ENCODE assay signal across 11 mouse cellular contexts in the genomic region with DNA sequence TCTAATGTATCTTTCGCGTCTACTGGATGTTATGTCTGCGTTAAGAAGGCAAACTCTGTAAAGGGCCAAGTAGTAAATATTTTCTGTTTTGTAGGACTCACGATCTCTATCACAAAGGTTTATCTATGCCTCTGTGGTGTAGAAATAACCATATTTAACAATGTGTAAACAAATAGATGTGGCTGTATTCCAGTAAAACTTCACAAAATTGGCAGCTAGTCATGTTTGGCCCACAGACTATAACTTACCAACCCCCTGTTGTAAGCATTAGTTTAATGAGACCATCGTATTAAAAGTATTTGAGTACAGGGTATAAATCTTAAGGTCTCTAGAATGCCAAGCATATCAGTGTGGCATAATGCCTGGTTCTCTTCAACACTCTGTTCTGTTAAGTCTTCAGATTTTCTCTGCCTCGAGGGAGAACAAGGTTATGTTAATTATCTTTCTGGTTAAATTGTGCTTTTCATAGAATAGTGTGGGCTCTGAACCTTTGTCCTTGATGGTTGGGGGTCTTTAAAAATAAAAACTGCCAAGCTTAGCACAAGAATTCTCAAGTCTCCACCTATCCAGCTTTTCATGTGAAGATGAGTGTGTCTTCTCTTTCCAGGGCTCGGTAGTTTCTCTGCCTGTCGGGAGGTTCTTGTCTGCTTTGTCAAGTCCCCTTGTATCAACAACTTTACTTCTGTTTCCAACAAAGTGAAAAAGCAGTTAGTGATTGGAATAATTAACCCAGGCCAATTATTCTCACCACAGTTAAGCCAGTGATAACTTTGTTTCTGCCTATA.
DNase-seq lines count a peak whose midpoint lies in the region; ATAC-seq and TF ChIP-seq lines count a peak whose summit lies in the region.
"Had no signal": no experiment of that assay in that cellular context is flagged by ENCODE, and none has a peak within 500 bp of the region (broad histone marks: within the 10 kb centered on the region; RNA-seq: fewer than 3 reads in every experiment).

No protein-coding gene starts in this region.

- H3K9ac ChIP-seq in lung, embryonic 15.5 days: no peak overlapping the region
- no peak overlapping the region for H3K9ac ChIP-seq in embryonic facial prominence, embryonic 14.5 days (ENCODE audit: low read depth, low read length)
- H3K9ac ChIP-seq in hindbrain, embryonic 13.5 days: no peak overlapping the region
- H3K9ac ChIP-seq in neural tube, embryonic 14.5 days (replicated peaks; ENCODE audit: low read depth, low read length): no peak overlapping the region
- no peak overlapping the region for H3K9ac ChIP-seq in kidney, embryonic 15.5 days
- H3K9ac ChIP-seq: liver, embryonic 15.5 days had no signal

- no peak for TF ChIP-seq CTCF in lung, adult 2 months (IDR thresholded peaks at IDR 0.05; ENCODE audit: insufficient read depth, low read length)

- no peak overlapping the region for H3K4me2 ChIP-seq in lung, embryonic 15.5 days
- no peak overlapping the region; the same call in 1 of the 2 replicates for H3K4me2 ChIP-seq in embryonic facial prominence, embryonic 14.5 days (ENCODE audit: low read depth, low read length)
- H3K4me2 ChIP-seq in hindbrain, embryonic 13.5 days: peak overlapping the region; percentile 17; the same call in 1 of the 2 replicates
- H3K4me2 ChIP-seq in neural tube, embryonic 14.5 days (ENCODE audit: low read depth, low read length): peak overlapping the region; percentile 17; the same call in 1 of the 2 replicates
- H3K4me2 ChIP-seq in kidney, embryonic 15.5 days: no peak overlapping the region
- H3K4me2 ChIP-seq: liver, embryonic 15.5 days had no signal

- DNase-seq in lung, adult 2 months: no peak
- no peak for DNase-seq in embryonic facial prominence, embryonic 14.5 days (ENCODE audit: low spot score)
- DNase-seq in thymus, postnatal 36 days: no peak
- no peak for DNase-seq in left cerebral cortex, adult 18-20 months (ENCODE audit: low spot score in 2 of 2)
- DNase-seq: adrenal gland, adult 8-10 months had no signal

- 53% methylated on average over 8 of the region's 8 CpGs for WGBS in lung, embryonic 15.5 days
- 72% methylated on average over 8 of the region's 8 CpGs for WGBS in lung, adult 2 months
- WGBS in embryonic facial prominence, embryonic 14.5 days: 54% methylated on average over 8 of the region's 8 CpGs
- WGBS in hindbrain, embryonic 13.5 days: 50% methylated on average over 8 of the region's 8 CpGs
- WGBS in neural tube, embryonic 14.5 days: 37% methylated on average over 8 of the region's 8 CpGs
- WGBS in kidney, embryonic 15.5 days: 63% methylated on average over 8 of the region's 8 CpGs

- H3K27me3 ChIP-seq in lung, embryonic 15.5 days: no peaks in the 10 kb centered on the region
- H3K27me3 ChIP-seq in embryonic facial prominence, embryonic 14.5 days (replicated peaks; ENCODE audit: control insufficient read depth, insufficient read depth, low read length): no peaks in the 10 kb centered on the region
- no peaks in the 10 kb centered on the region; the same call in 1 of the 2 replicates for H3K27me3 ChIP-seq in hindbrain, embryonic 13.5 days
- no peaks in the 10 kb centered on the region for H3K27me3 ChIP-seq in neural tube, embryonic 14.5 days (ENCODE audit: control insufficient read depth, insufficient read depth, low read length)
- no peaks in the 10 kb centered on the region for H3K27me3 ChIP-seq in kidney, embryonic 15.5 days
- H3K27me3 ChIP-seq: liver, embryonic 15.5 days had no signal

- no peak overlapping the region for H3K4me3 ChIP-seq in lung, embryonic 15.5 days
- H3K4me3 ChIP-seq in lung, adult 2 months (replicated peaks; ENCODE audit: extremely low read depth, low read depth, low read length): no peak overlapping the region
- no peak overlapping the region for H3K4me3 ChIP-seq in embryonic facial prominence, embryonic 14.5 days (ENCODE audit: low read depth, low read length)
- H3K4me3 ChIP-seq in hindbrain, embryonic 13.5 days: no peak overlapping the region
- H3K4me3 ChIP-seq in neural tube, embryonic 14.5 days (ENCODE audit: low read depth, low read length): no peak overlapping the region
- H3K4me3 ChIP-seq in kidney, embryonic 15.5 days (replicated peaks): no peak overlapping the region
- H3K4me3 ChIP-seq: liver, embryonic 15.5 days had no signal

- no peak for ATAC-seq in lung, embryonic 15.5 days (ENCODE audit: borderline replicate concordance, extremely low read depth, low FRiP score, low TSS enrichment)
- no peak for ATAC-seq in embryonic facial prominence, embryonic 14.5 days (ENCODE audit: low read depth)
- ATAC-seq in hindbrain, embryonic 13.5 days (ENCODE audit: low FRiP score): no peak
- ATAC-seq in neural tube, embryonic 14.5 days (ENCODE audit: low read depth): no peak
- ATAC-seq in kidney, embryonic 15.5 days (replicated peaks; ENCODE audit: low FRiP score): no peak
- ATAC-seq: intestine, postnatal 0 days had no signal

- TF ChIP-seq POLR2A in lung, adult 2 months (IDR thresholded peaks at IDR 0.05; ENCODE audit: borderline replicate concordance, extremely low read depth, low read depth, low read length): no peak

- H3K9me3 ChIP-seq in lung, embryonic 15.5 days: no peaks in the 10 kb centered on the region
- no peaks in the 10 kb centered on the region for H3K9me3 ChIP-seq in embryonic facial prominence, embryonic 14.5 days (ENCODE audit: control insufficient read depth, low read length)
- H3K9me3 ChIP-seq in hindbrain, embryonic 13.5 days: no peaks in the 10 kb centered on the region; the same call in 1 of the 2 replicates
- no peaks in the 10 kb centered on the region for H3K9me3 ChIP-seq in neural tube, embryonic 14.5 days (ENCODE audit: control insufficient read depth, low read length)
- H3K9me3 ChIP-seq in kidney, embryonic 15.5 days (replicated peaks): no peaks in the 10 kb centered on the region
- H3K9me3 ChIP-seq: liver, embryonic 15.5 days had no signal

- no peaks in the 10 kb centered on the region for H3K36me3 ChIP-seq in lung, embryonic 15.5 days
- no peaks in the 10 kb centered on the region for H3K36me3 ChIP-seq in embryonic facial prominence, embryonic 14.5 days (ENCODE audit: control insufficient read depth, insufficient read depth, low read length)
- no peaks in the 10 kb centered on the region for H3K36me3 ChIP-seq in hindbrain, embryonic 13.5 days
- no peaks in the 10 kb centered on the region for H3K36me3 ChIP-seq in neural tube, embryonic 14.5 days (ENCODE audit: control insufficient read depth, insufficient read depth, low read length)
- no peaks in the 10 kb centered on the region for H3K36me3 ChIP-seq in kidney, embryonic 15.5 days

- peak overlapping the region; percentile 55 for H3K27ac ChIP-seq in lung, embryonic 15.5 days
- peak overlapping the region; percentile 19; the same call in 1 of the 2 replicates for H3K27ac ChIP-seq in embryonic facial prominence, embryonic 14.5 days (replicated peaks; ENCODE audit: low read depth, low read length)
- peak overlapping the region; percentile 71 for H3K27ac ChIP-seq in hindbrain, embryonic 13.5 days
- no peak overlapping the region for H3K27ac ChIP-seq in neural tube, embryonic 14.5 days (ENCODE audit: low read depth, low read length)
- H3K27ac ChIP-seq in kidney, embryonic 15.5 days: no peak overlapping the region
- H3K27ac ChIP-seq: liver, embryonic 15.5 days had no signal

- H3K4me1 ChIP-seq in lung, embryonic 15.5 days: peaks cover 8% of the 10 kb centered on the region; the same call in 1 of the 2 replicates
- H3K4me1 ChIP-seq in lung, adult 2 months (ENCODE audit: control insufficient read depth, insufficient read depth, low read length): no peaks in the 10 kb centered on the region
- H3K4me1 ChIP-seq in embryonic facial prominence, embryonic 14.5 days (ENCODE audit: control insufficient read depth, insufficient read depth, low read length): peaks cover 5% of the 10 kb centered on the region; the same call in 1 of the 2 replicates
- H3K4me1 ChIP-seq in hindbrain, embryonic 13.5 days (replicated peaks): peaks cover 22% of the 10 kb centered on the region
- H3K4me1 ChIP-seq in neural tube, embryonic 14.5 days (ENCODE audit: control insufficient read depth, insufficient read depth, low read length): peaks cover 5% of the 10 kb centered on the region; the same call in 1 of the 2 replicates
- H3K4me1 ChIP-seq in kidney, embryonic 15.5 days: peaks cover 5% of the 10 kb centered on the region; the same call in 1 of the 2 replicates
- H3K4me1 ChIP-seq: liver, embryonic 15.5 days had no signal

Comparison
In these comparisons a context has a peak if more than half of its experiments do, and no peak if none do; other contexts are left out.
1. H3K27ac ChIP-seq: peak in lung, embryonic 15.5 days (single experiment), embryonic facial prominence, embryonic 14.5 days (single experiment) and hindbrain, embryonic 13.5 days (single experiment); none in neural tube, embryonic 14.5 days (single experiment) and kidney, embryonic 15.5 days (single experiment).
2. H3K4me2 ChIP-seq: peak in hindbrain, embryonic 13.5 days (single experiment) and neural tube, embryonic 14.5 days (single experiment); none in lung, embryonic 15.5 days (single experiment), embryonic facial prominence, embryonic 14.5 days (single experiment) and kidney, embryonic 15.5 days (single experiment).